Mouse (Mus musculus) stomach, postnatal 0 days (tissue): ENCODE measurements at regions not wholly inside any gene's neighbourhood (a gene's known extent, or its start where the extent isn't known, plus 50 kb on each side); places are given as distances from the start of the nearest gene placed in this dataset.

Experiments used
- ATAC-seq: fragments of 200-750 bp; cut with Nextera tagmentation; 2 replicates; pipeline ENCODE4 v1.8.0; 2017; ENCODE audit not compliant: low FRiP score, low TSS enrichment
- DNase-seq: peaks from one replicate; pipeline ENCODE4 v3.0.0-alpha.2; 2016; ENCODE audit warnings: low spot score
- H3K27ac ChIP-seq: fragments of 300-500 bp; sonication (generic); replicated peaks from 2 replicates; pipeline ENCODE4 v1.5.1; 2014; ENCODE audit warnings: mild to moderate bottlenecking, control low read depth
- H3K27me3 ChIP-seq: fragments of 300-500 bp; sonication (generic); 2 replicates; pipeline ENCODE4 v1.6.1; 2014; ENCODE audit warnings: low read length; ENCODE audit not compliant: control insufficient read depth, insufficient read depth
- H3K36me3 ChIP-seq: fragments of 300-500 bp; sonication (generic); 2 replicates; pipeline ENCODE4 v1.6.1; 2014; ENCODE audit warnings: low read length, mixed read lengths; ENCODE audit not compliant: control insufficient read depth, insufficient read depth
- H3K4me1 ChIP-seq: fragments of 300-500 bp; sonication (generic); replicated peaks from 2 replicates; pipeline ENCODE4 v1.6.1; 2014; ENCODE audit warnings: antibody characterized with exemption; ENCODE audit not compliant: control insufficient read depth, insufficient read depth
- H3K4me2 ChIP-seq: fragments of 300-500 bp; sonication (generic); replicated peaks from 2 replicates; pipeline ENCODE4 v1.6.1; 2014; ENCODE audit warnings: low read depth, mild to moderate bottlenecking, control low read depth, moderate library complexity
- H3K4me3 ChIP-seq: fragments of 300-500 bp; sonication (generic); 2 replicates; pipeline ENCODE4 v1.5.1; 2014; ENCODE audit warnings: low read depth, low read length, control low read depth
- H3K9ac ChIP-seq: fragments of 300-500 bp; sonication (generic); 2 replicates; pipeline ENCODE4 v1.6.1; 2014; ENCODE audit warnings: mild to moderate bottlenecking, low read length, control low read depth, mixed read lengths
- H3K9me3 ChIP-seq: fragments of 300-500 bp; sonication (generic); 2 replicates; pipeline ENCODE4 v1.6.1; 2016; ENCODE audit warnings: low read length; ENCODE audit not compliant: control insufficient read depth
- CTCF ChIP-seq: IDR thresholded peaks from 2 replicates; pipeline ENCODE4 v1.5.1; 2016; ENCODE audit warnings: antibody characterized with exemption, low read depth, mild to moderate bottlenecking, moderate library complexity
- EP300 ChIP-seq: optimal IDR thresholded peaks from 2 replicates; pipeline ENCODE3; 2016; ENCODE audit warnings: antibody characterized with exemption
- WGBS: fragments of 180-500 bp; shearing (Covaris S2); extraction: QIAGEN DNeasy Blood & Tissue Kit; methylation state at CpG from one replicate; pipeline ENCODE4 v1.1.7; 2014; 5-methylcytosine and 5-hydroxymethylcytosine counted together

DNA sequence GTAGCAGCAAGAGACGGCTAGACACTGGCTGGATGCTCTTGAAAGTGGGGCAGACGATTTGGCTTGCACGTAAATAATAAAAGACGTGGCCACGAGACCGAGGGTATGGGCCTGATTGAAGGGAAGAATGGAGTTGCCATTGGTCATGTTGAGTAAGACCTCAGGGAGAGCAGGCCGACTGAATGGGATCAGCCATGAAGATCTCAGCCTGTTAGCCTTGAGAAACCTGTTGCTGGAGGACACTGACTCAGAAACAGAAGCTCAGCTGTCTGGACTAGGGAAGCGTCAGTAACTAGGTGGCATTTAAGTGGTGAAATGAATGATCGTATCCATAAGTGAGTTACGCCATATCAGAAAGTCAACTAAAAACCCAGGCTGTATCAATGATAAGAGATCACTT lies 126.3 kb upstream of the Sox4 start:
- H3K9ac ChIP-seq, result no peak overlapping the region
- TF ChIP-seq EP300 (no peak), CTCF (no peak)
- ATAC-seq (no peak), DNase-seq (no peak)
- H3K36me3 ChIP-seq, result no peaks in the 10 kb centered on the region
- no peak overlapping the region for H3K4me3 ChIP-seq
- H3K4me2 ChIP-seq, result no peak overlapping the region
- H3K27ac ChIP-seq, result no peak overlapping the region
- no peaks in the 10 kb centered on the region for H3K9me3 ChIP-seq
- 94% methylated on average over 10 of the region's 10 CpGs for WGBS
- H3K4me1 ChIP-seq, result no peaks in the 10 kb centered on the region
- no peaks in the 10 kb centered on the region for H3K27me3 ChIP-seq

DNA sequence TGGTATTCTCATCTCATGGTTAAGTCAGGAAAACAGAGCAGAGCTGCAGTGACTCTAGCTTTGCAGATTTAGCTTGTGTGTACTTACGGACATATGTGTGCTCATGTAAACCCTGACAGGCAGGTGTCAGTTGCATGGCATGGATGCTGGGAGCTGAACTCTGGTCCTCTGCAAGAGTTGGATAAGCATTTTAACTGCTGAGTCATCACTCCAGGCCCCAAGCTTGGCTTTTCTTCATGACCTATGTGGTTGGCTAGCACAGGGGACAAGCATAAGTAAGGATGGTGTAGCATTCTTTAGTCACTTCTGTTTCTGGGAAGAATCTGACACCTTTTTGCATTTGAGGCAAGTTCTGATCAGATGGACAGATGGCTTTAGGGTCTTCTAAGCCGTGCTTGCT lies 120.1 kb upstream of the Sox4 start:
- DNase-seq (no peak), ATAC-seq (no peak)
- Histone ChIP-seq H3K36me3 (no peaks in the 10 kb centered on the region), H3K4me3 (no peak overlapping the region), H3K27me3 (no peaks in the 10 kb centered on the region), H3K4me1 (no peaks in the 10 kb centered on the region), H3K9me3 (no peaks in the 10 kb centered on the region), H3K9ac (no peak overlapping the region), H3K27ac (no peak overlapping the region), H3K4me2 (no peak overlapping the region)
- TF ChIP-seq EP300, result no peak
- no peak for TF ChIP-seq CTCF
- 93% methylated on average over 2 of the region's 2 CpGs for WGBS

DNA sequence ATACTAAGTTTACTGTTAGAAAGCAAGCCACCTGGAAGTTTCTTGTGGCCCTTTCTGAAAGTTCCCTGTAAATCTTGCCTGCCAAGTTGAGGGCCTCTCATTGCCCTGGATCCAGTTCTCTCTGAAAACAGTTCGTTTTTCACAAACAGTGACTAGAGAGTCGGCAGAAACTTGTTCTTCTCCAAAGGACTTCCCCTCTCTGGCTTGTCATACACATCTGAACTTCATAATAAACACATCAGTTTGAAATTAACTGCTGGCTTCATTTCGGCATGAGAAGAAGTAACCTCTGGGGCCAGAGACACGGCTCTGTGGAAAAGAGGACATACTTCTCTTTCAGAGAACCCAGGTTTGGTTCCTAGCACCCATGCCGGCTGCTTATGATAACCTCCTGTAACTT lies 110.4 kb upstream of the Sox4 start:
- Histone ChIP-seq H3K4me3 (no peak overlapping the region), H3K4me2 (no peak overlapping the region), H3K9ac (no peak overlapping the region), H3K9me3 (no peaks in the 10 kb centered on the region), H3K27me3 (no peaks in the 10 kb centered on the region), H3K4me1 (no peaks in the 10 kb centered on the region), H3K27ac (no peak overlapping the region), H3K36me3 (no peaks in the 10 kb centered on the region)
- 54% methylated on average over 5 of the region's 5 CpGs for WGBS
- TF ChIP-seq CTCF, result no peak
- TF ChIP-seq EP300, result no peak
- no peak for DNase-seq
- no peak for ATAC-seq

DNA sequence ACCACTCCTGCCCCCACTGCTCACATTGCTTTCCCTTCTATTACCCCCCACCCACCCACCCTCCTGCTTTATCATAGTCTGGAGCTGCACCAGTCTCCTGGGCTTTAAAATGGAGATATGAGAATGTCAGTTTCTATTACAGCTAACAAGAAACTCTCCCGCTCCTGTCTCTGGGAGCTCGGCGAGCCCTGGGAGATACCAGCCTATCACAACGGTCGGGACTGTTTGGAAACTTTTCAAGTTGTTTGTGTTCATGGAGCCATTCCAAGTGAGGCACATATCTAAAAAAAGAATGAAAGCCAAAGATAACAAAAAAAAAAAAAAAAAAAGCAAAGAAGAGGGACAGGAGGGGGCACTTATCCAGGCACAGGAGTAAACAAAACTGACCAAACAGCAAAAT lies 105.2 kb upstream of the Sox4 start:
- no peak for DNase-seq

DNA sequence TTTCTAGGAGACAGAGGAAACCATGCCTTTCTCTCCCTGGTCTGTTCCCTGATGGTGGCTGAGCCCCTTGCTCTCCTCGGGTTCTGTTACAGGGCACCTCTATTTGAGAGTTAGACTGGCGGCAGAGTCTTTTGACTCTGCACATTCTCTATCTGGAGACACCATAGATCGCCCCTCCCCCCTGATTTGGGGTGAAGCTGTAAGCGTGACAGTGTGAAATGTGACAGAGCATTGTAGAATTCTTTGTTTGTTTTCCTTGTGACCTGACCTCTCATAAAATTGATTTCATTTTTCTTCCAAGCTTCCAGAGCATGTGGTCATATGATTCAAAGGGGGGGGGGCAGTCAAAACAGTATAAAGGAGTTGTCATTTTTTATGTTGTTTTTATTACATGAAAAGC lies 96.2 kb upstream of the Sox4 start:
- ATAC-seq, result no peak
- H3K4me1 ChIP-seq, result no peaks in the 10 kb centered on the region
- H3K4me3 ChIP-seq, result no peak overlapping the region
- no peak overlapping the region for H3K27ac ChIP-seq
- no peak for TF ChIP-seq EP300
- no peak for TF ChIP-seq CTCF
- no peak overlapping the region for H3K4me2 ChIP-seq
- H3K9me3 ChIP-seq, result no peaks in the 10 kb centered on the region
- DNase-seq, result no peak
- H3K9ac ChIP-seq, result no peak overlapping the region
- H3K27me3 ChIP-seq, result no peaks in the 10 kb centered on the region
- H3K36me3 ChIP-seq, result no peaks in the 10 kb centered on the region
- 44% methylated on average over 4 of the region's 4 CpGs for WGBS

More for the DNA sequence above, 105.2 kb upstream of the Sox4 start:
- Histone ChIP-seq H3K4me3 (no peak overlapping the region), H3K36me3 (no peaks in the 10 kb centered on the region), H3K4me1 (no peaks in the 10 kb centered on the region), H3K27ac (no peak overlapping the region), H3K4me2 (no peak overlapping the region), H3K27me3 (no peaks in the 10 kb centered on the region), H3K9ac (no peak overlapping the region), H3K9me3 (no peaks in the 10 kb centered on the region)
- TF ChIP-seq EP300 (no peak), CTCF (no peak)
- whole genome bisulfite sequencing, result 23% methylated on average over 5 of the region's 5 CpGs
- ATAC-seq, result no peak

DNA sequence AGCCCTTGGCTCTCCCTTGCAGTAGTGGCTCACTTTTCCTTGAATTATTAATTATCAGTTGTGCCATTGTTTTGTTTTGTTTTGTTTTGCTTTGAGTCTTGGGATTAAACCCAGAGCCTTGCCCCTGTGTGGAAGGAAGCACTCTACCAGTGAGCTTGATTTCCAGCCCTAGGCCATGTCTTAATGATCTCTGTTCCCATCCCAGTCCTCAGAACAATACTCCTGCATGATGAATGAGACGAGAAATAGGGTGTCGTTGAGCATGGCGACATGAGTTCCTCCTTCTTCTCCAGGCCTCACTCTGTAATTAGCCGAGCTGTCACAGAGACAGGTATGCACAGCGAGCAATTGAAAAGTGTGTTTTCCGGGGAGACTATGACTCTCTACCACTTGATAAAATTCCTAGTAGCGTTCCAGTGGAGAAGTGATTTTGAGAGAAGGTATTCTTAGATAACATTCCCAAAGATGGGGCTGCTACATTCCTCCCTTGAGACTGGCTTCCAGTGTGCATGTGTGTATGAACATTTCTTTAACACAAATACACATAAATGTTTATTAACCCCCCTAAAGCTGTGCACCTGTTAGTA lies 95.6 kb upstream of the Sox4 start:
- no peak overlapping the region for H3K4me2 ChIP-seq
- no peak overlapping the region for H3K27ac ChIP-seq
- H3K36me3 ChIP-seq, result no peaks in the 10 kb centered on the region
- no peak overlapping the region for H3K9ac ChIP-seq
- H3K4me1 ChIP-seq, result no peaks in the 10 kb centered on the region
- no peaks in the 10 kb centered on the region for H3K27me3 ChIP-seq
- no peak for ATAC-seq
- no peak for DNase-seq
- no peak overlapping the region for H3K4me3 ChIP-seq
- TF ChIP-seq CTCF (no peak), EP300 (no peak)
- no peaks in the 10 kb centered on the region for H3K9me3 ChIP-seq
- 65% methylated on average over 7 of the region's 7 CpGs for WGBS
